Mouse (Mus musculus) CH12.LX (cell line): ENCODE measurements around the gene Stat6.

ENCODE experiments used
- CTCF ChIP-seq, 2 experiments: IDR thresholded peaks in 1 of 2; conservative IDR thresholded peaks in 1 of 2; 2 replicates each; pipeline ENCODE4 v1.5.1; 2011 to 2012; ENCODE audit warnings: low read depth in 2 of 2, low read length in 2 of 2, improper control_type of control experiment in 1 of 2, inconsistent platforms in 1 of 2, mild to moderate bottlenecking in 1 of 2, moderate library complexity in 1 of 2
- EP300 ChIP-seq: IDR thresholded peaks from 2 replicates; pipeline ENCODE4 v1.6.1; 2011; ENCODE audit warnings: low read length, improper control_type of control experiment
- ETS1 ChIP-seq: conservative IDR thresholded peaks from 2 replicates; pipeline ENCODE4 v1.6.1; 2012; ENCODE audit warnings: low read depth, mild to moderate bottlenecking, inconsistent platforms, low read length, improper control_type of control experiment, moderate library complexity
- MAX ChIP-seq: IDR thresholded peaks from 2 replicates; pipeline ENCODE4 v1.6.1; 2011; ENCODE audit warnings: low read length, improper control_type of control experiment
- NRF1 ChIP-seq: IDR thresholded peaks from 2 replicates; pipeline ENCODE4 v1.6.1; 2014; ENCODE audit warnings: low read depth, mild to moderate bottlenecking, inconsistent platforms, low read length, improper control_type of control experiment, moderate library complexity
- POLR2A ChIP-seq: IDR thresholded peaks from 2 replicates; pipeline ENCODE4 v1.6.1; 2011; ENCODE audit warnings: low read depth, mild to moderate bottlenecking, improper control_type of control experiment, low read length
- ZMIZ1 ChIP-seq: IDR thresholded peaks from 2 replicates; pipeline ENCODE4 v1.6.1; 2012; ENCODE audit warnings: low read depth, mild to moderate bottlenecking, inconsistent platforms, low read length, improper control_type of control experiment

DNA sequence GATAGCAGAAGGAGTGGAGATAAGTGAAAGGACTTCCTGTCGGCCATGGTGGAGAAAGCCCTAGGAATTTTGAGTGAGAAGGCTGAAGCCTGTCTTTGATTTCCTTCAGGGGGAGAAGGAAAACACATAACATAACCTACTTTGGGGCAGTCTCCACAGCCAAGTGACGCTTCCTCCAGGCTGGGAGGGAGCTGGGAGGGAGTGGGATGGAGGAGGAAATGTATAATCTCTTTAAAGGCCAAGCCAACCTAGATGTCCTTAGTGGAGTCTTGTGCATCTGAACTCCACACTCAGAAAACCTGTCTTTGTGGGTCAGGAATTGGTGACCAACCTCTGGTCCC is 27.8 kb upstream of the Stat6 start:
- no peak for TF ChIP-seq POLR2A
- no peak for TF ChIP-seq CTCF (conservative IDR thresholded peaks at IDR 0.05 in 1 of 2, IDR thresholded peaks at IDR 0.05 in 1 of 2; ENCODE audit: low read depth in 2 of 2, low read length in 2 of 2)
- no peak for TF ChIP-seq ETS1
- TF ChIP-seq ZMIZ1 = no peak
- no peak for TF ChIP-seq NRF1
- no peak for TF ChIP-seq EP300
- no peak for TF ChIP-seq MAX
